Mouse (Mus musculus) adrenal gland, adult 2 months (tissue): Measurements from ENCODE around the gene Bmp7. TPM values are rescaled to one million over a fixed set of nuclear protein-coding genes. Genes with fewer than 3 reads are reported as not detected.

Source experiments
- DNase-seq: peaks from one replicate; pipeline ENCODE4 v3.0.0; 2021
- long read RNA-seq: library from polyadenylated mRNA; stranded (forward); transcript quantifications from one replicate; pipeline ENCODE4 v2.0.0, GENCODE M21; 2021
- polyA plus RNA-seq: library from polyadenylated mRNA; depleted of rRNA; stranded (reverse); fragments of >200 nt; gene quantifications from 2 replicates; pipeline ENCODE4 v1.2.3, GENCODE M21; 2012; rRNA removed
- total RNA-seq, 2 experiments: library from RNA; stranded (reverse); gene quantifications; 2 replicates each; pipeline ENCODE4 v1.2.3; 2021

Bmp7 gene
- total RNA-seq (10 to 100 TPM; 28.9 to 75.7 TPM), polyA plus RNA-seq (90.8 and 96.8 TPM in 2 replicates)
- long read RNA-seq, transcript Bmp7-201 (7 exons, 3,670 nt): major isoform, 67 of 81 reads
- long read RNA-seq, partial matches to known transcripts: 5 of 81 reads
- long read RNA-seq, other reads (novel, unspliced or antisense): 9 of 81 reads

- peak; percentile 91 for DNase-seq
Measured at GRCm38 (mm10) chr2:172940003-172940798, at the start of gene Bmp7. Bmp7 (minus strand) TSS chr2:172940321.

GRCm38 (mm10) chr2:172982776-172983561, 42.8 kb upstream of the Bmp7 start:
- DNase-seq: no peak

GRCm38 (mm10) chr2:172979666-172980345, 39.7 kb upstream of the Bmp7 start:
- DNase-seq: no peak

- no peak for DNase-seq
Measured at GRCm38 (mm10) chr2:172978131-172978633, 38.1 kb upstream of the Bmp7 start.

- no peak for DNase-seq
Measured at GRCm38 (mm10) chr2:172977409-172978130, 37.4 kb upstream of the Bmp7 start, which contains the start of gene Spo11. Spo11 (plus strand) TSS chr2:172977700.

GRCm38 (mm10) chr2:172976661-172977238, 36.6 kb upstream of the Bmp7 start:
- DNase-seq: no peak

- DNase-seq: no peak
Measured at GRCm38 (mm10) chr2:172975159-172975558, 35.0 kb upstream of the Bmp7 start.

GRCm38 (mm10) chr2:172974701-172975100, 34.6 kb upstream of the Bmp7 start:
- no peak for DNase-seq

- DNase-seq: no peak
Measured at GRCm38 (mm10) chr2:172973806-172974565, 33.9 kb upstream of the Bmp7 start.

GRCm38 (mm10) chr2:172971865-172972264, 31.7 kb upstream of the Bmp7 start:
- DNase-seq: no peak

GRCm38 (mm10) chr2:172966480-172966879, 26.4 kb upstream of the Bmp7 start:
- DNase-seq: no peak

- no peak for DNase-seq
Measured at GRCm38 (mm10) chr2:172965249-172965648, 25.1 kb upstream of the Bmp7 start.

GRCm38 (mm10) chr2:172961211-172961610, 21.1 kb upstream of the Bmp7 start:
- no peak for DNase-seq

- no peak for DNase-seq
Measured at GRCm38 (mm10) chr2:172960350-172960749, 20.2 kb upstream of the Bmp7 start.

- DNase-seq: no peak
Measured at GRCm38 (mm10) chr2:172959006-172959768, 19.1 kb upstream of the Bmp7 start.

GRCm38 (mm10) chr2:172958579-172958978, 18.5 kb upstream of the Bmp7 start:
- DNase-seq: no peak

GRCm38 (mm10) chr2:172951976-172952375, 11.9 kb upstream of the Bmp7 start:
- no peak for DNase-seq

- no peak for DNase-seq
Measured at GRCm38 (mm10) chr2:172950722-172951121, 10.6 kb upstream of the Bmp7 start.

GRCm38 (mm10) chr2:172950119-172950676, 10.1 kb upstream of the Bmp7 start:
- no peak for DNase-seq
